8 mouse cellular contexts compared by ENCODE assay signal in the genomic region with DNA sequence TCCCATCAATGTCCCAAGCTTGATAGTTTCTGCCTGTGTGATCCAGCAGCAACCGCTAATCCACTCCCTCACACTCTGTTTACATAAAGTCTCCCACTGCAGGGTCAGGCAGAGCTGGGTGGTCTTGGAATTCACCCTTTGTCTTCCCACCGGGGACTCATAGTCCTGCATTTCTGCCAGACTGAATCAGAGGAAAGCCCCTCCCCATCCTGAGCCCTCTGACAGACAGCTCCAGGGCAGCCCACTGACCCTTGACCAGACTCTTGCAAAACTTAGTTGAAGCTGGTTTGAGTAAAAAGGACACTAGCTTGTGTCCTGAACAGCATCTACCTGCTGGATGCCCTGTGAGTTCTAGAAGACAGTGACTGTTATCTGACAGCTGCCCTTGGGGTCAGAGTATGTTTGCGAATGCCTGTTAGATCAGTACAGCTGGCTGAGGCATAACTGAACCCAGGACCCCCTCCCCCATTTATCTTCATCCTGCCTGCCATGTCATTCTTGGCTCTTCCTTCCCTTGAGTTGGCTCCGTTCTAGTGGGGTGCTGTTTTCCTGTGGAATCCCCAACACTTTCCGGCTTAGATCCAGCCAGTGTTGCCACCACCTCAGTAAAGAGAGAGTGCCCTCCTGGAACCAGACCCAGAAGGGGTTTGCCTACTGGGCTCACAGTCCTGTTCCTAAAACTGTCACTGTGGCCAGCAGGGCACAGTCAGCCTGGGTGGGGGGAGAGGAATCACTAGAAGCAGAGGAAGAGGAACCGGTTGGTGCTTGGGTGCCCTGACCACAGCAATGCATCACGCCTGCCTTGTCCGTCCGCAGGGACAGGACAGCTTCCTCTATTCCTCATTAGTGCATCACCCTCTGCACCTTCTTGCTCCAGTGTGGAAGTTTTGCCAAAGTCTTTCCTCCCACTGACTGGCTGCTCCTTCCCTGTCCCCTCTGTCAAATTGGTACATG. TPM values are rescaled to one million over a fixed set of nuclear protein-coding genes. Genes with fewer than 3 reads are reported as not detected.
DNase-seq lines count a peak whose midpoint lies in the region; ATAC-seq and TF ChIP-seq lines count a peak whose summit lies in the region.

No protein-coding gene starts in this region.

- TF ChIP-seq CTCF in hindbrain, postnatal 0 days (IDR thresholded peaks at IDR 0.05; ENCODE audit: low read depth), result no peak

- H3K27me3 ChIP-seq in neural tube, embryonic 11.5 days (ENCODE audit: control insufficient read depth, insufficient read depth, low read length), result no peaks in the 10 kb centered on the region
- H3K27me3 ChIP-seq in hindbrain, postnatal 0 days (ENCODE audit: insufficient read depth, low read length), result no peaks in the 10 kb centered on the region
- H3K27me3 ChIP-seq in liver, embryonic 15.5 days, result no peaks in the 10 kb centered on the region
- H3K27me3 ChIP-seq in stomach, embryonic 15.5 days (replicated peaks), result no peaks in the 10 kb centered on the region

- ATAC-seq in neural tube, embryonic 11.5 days (ENCODE audit: insufficient read depth, low FRiP score, low TSS enrichment), result no peak
- no peak for ATAC-seq in hindbrain, postnatal 0 days
- ATAC-seq in liver, embryonic 15.5 days (ENCODE audit: insufficient read depth), result no peak
- ATAC-seq in stomach, embryonic 15.5 days (ENCODE audit: insufficient read depth, low FRiP score, low read depth), result no peak

- H3K9me3 ChIP-seq in neural tube, embryonic 11.5 days (ENCODE audit: control insufficient read depth, low read length), result no peaks in the 10 kb centered on the region
- H3K9me3 ChIP-seq in hindbrain, postnatal 0 days (ENCODE audit: low read length), result no peaks in the 10 kb centered on the region
- H3K9me3 ChIP-seq in liver, embryonic 15.5 days (replicated peaks), result no peaks in the 10 kb centered on the region
- no peaks in the 10 kb centered on the region for H3K9me3 ChIP-seq in stomach, embryonic 15.5 days

- H3K9ac ChIP-seq in neural tube, embryonic 11.5 days (ENCODE audit: low read length), result peak overlapping the region; percentile 3; the same call in 1 of the 2 replicates
- H3K9ac ChIP-seq in hindbrain, postnatal 0 days (replicated peaks; ENCODE audit: low read length), result peak overlapping the region; percentile 66; the same call in 1 of the 2 replicates
- H3K9ac ChIP-seq in liver, embryonic 15.5 days, result peak overlapping the region; percentile 73; the same call in 1 of the 2 replicates
- no peak overlapping the region; the same call in 1 of the 2 replicates for H3K9ac ChIP-seq in stomach, embryonic 15.5 days

- H3K27ac ChIP-seq in neural tube, embryonic 11.5 days (ENCODE audit: low read depth, low read length), result no peak overlapping the region
- no peak overlapping the region for H3K27ac ChIP-seq in hindbrain, postnatal 0 days
- H3K27ac ChIP-seq in liver, embryonic 15.5 days (replicated peaks), result peak overlapping the region; percentile 64
- no peak overlapping the region for H3K27ac ChIP-seq in stomach, embryonic 15.5 days

- H3K4me3 ChIP-seq in neural tube, embryonic 11.5 days (ENCODE audit: low read depth, low read length), result peak overlapping the region; percentile 86
- peak overlapping the region; percentile 89 for H3K4me3 ChIP-seq in hindbrain, postnatal 0 days (ENCODE audit: low read length)
- peak overlapping the region; percentile 82 for H3K4me3 ChIP-seq in liver, embryonic 15.5 days (replicated peaks)
- H3K4me3 ChIP-seq in stomach, embryonic 15.5 days (replicated peaks), result peak overlapping the region; percentile 92

- peaks cover 23% of the 10 kb centered on the region for H3K4me1 ChIP-seq in neural tube, embryonic 11.5 days (ENCODE audit: control insufficient read depth, insufficient read depth, low read length)
- peaks cover 33% of the 10 kb centered on the region for H3K4me1 ChIP-seq in hindbrain, postnatal 0 days (ENCODE audit: insufficient read depth, low read length)
- H3K4me1 ChIP-seq in liver, embryonic 15.5 days (replicated peaks), result peaks cover 53% of the 10 kb centered on the region
- H3K4me1 ChIP-seq in stomach, embryonic 15.5 days, result peaks cover 29% of the 10 kb centered on the region

- H3K36me3 ChIP-seq in neural tube, embryonic 11.5 days (ENCODE audit: control insufficient read depth, insufficient read depth, low read length), result peaks cover 16% of the 10 kb centered on the region
- H3K36me3 ChIP-seq in hindbrain, postnatal 0 days (ENCODE audit: insufficient read depth, low read length), result peaks cover 11% of the 10 kb centered on the region; the same call in 1 of the 2 replicates
- peaks cover 49% of the 10 kb centered on the region for H3K36me3 ChIP-seq in liver, embryonic 15.5 days (replicated peaks)
- peaks cover 17% of the 10 kb centered on the region; the same call in 1 of the 2 replicates for H3K36me3 ChIP-seq in stomach, embryonic 15.5 days

- WGBS in neural tube, embryonic 11.5 days, result 64% methylated on average over 9 of the region's 9 CpGs
- WGBS in hindbrain, postnatal 0 days, result 40% methylated on average over 9 of the region's 9 CpGs
- 35% methylated on average over 9 of the region's 9 CpGs for WGBS in liver, embryonic 15.5 days (ENCODE audit: insufficient replicate concordance)
- 35% methylated on average over 9 of the region's 9 CpGs for WGBS in stomach, embryonic 15.5 days

- peak overlapping the region; percentile 92 for H3K4me2 ChIP-seq in neural tube, embryonic 11.5 days (ENCODE audit: low read depth)
- H3K4me2 ChIP-seq in hindbrain, postnatal 0 days (ENCODE audit: low read depth, low read length), result peak overlapping the region; percentile 86
- peak overlapping the region; percentile 94 for H3K4me2 ChIP-seq in liver, embryonic 15.5 days
- H3K4me2 ChIP-seq in stomach, embryonic 15.5 days, result peak overlapping the region; percentile 93

- no peak for DNase-seq in neural tube, embryonic 11.5 days (ENCODE audit: low spot score)
- DNase-seq in neural tube, embryonic 10.5 days (ENCODE audit: extremely low spot score, low spot score), result no peak
- peak; percentile 6 for DNase-seq in hindbrain, postnatal 0 days (ENCODE audit: low spot score)
- no peak for DNase-seq in cerebellum, adult 18-20 months
- no peak for DNase-seq in cerebellum, adult 9-10 months
- DNase-seq in c-Kit-positive CD71-positive TER-119-positive erythroid progenitor cells, embryonic 14.5 days (ENCODE audit: low spot score), result no peak

RNA-seq across cellular contexts. Expression of gene Dhcr24, which starts 2.3 kb away (rescaled TPM):
- 28.2 and 30.4 TPM in 2 replicates for polyA plus RNA-seq in neural tube, embryonic 11.5 days (2014; fragmentation: Nextera tagmentation; extraction: Ambion mirVana)
- 126 and 127 TPM in 2 replicates for total RNA-seq in hindbrain, postnatal 0 days (2014; rRNA removed)
- polyA plus RNA-seq in hindbrain, postnatal 0 days (2015; fragmentation: Nextera tagmentation; extraction: Ambion mirVana), result 7.5 and 8.7 TPM in 2 replicates
- polyA plus RNA-seq in liver, embryonic 15.5 days (2015; fragmentation: Nextera tagmentation; extraction: Ambion mirVana), result 7.8 and 10.4 TPM in 2 replicates
- 6.3 and 7.7 TPM in 2 replicates for polyA plus RNA-seq in stomach, embryonic 15.5 days (2015; fragmentation: Nextera tagmentation; extraction: Ambion mirVana)

RNA-seq across cellular contexts. Expression of gene Lexm, which starts 53.9 kb away (rescaled TPM):
- 0.20 and 0.27 TPM in 2 replicates for polyA plus RNA-seq in neural tube, embryonic 11.5 days (2014; fragmentation: Nextera tagmentation; extraction: Ambion mirVana)
- 0.43 TPM in 1 of 2 replicates, not detected in the other for total RNA-seq in hindbrain, postnatal 0 days (2014; rRNA removed)
- not detected in 2 replicates for polyA plus RNA-seq in hindbrain, postnatal 0 days (2015; fragmentation: Nextera tagmentation; extraction: Ambion mirVana)
- polyA plus RNA-seq in liver, embryonic 15.5 days (2015; fragmentation: Nextera tagmentation; extraction: Ambion mirVana), result not detected in 2 replicates
- polyA plus RNA-seq in stomach, embryonic 15.5 days (2015; fragmentation: Nextera tagmentation; extraction: Ambion mirVana), result 0.08 TPM in 1 of 2 replicates, not detected in the other

RNA-seq across cellular contexts. Expression of gene Ttc22, which starts 59.1 kb away (rescaled TPM):
- 0.36 and 0.39 TPM in 2 replicates for polyA plus RNA-seq in neural tube, embryonic 11.5 days (2014; fragmentation: Nextera tagmentation; extraction: Ambion mirVana)
- total RNA-seq in hindbrain, postnatal 0 days (2014; rRNA removed), result 0.89 and 1.0 TPM in 2 replicates
- 1.8 and 2.3 TPM in 2 replicates for polyA plus RNA-seq in hindbrain, postnatal 0 days (2015; fragmentation: Nextera tagmentation; extraction: Ambion mirVana)
- polyA plus RNA-seq in liver, embryonic 15.5 days (2015; fragmentation: Nextera tagmentation; extraction: Ambion mirVana), result 0.07 and 0.16 TPM in 2 replicates
- 7.3 and 8.2 TPM in 2 replicates for polyA plus RNA-seq in stomach, embryonic 15.5 days (2015; fragmentation: Nextera tagmentation; extraction: Ambion mirVana)
